Mouse (Mus musculus) E14TG2a.4 (cell line): ENCODE measurements at regions not wholly inside any gene's neighbourhood (a gene's known extent, or its start where the extent isn't known, plus 50 kb on each side); places are given as distances from the start of the nearest gene placed in this dataset.

Experiments
- CTCF ChIP-seq: conservative IDR thresholded peaks from 2 replicates; pipeline ENCODE4 v1.5.1; 2014; ENCODE audit warnings: low read length
- NANOG ChIP-seq: IDR thresholded peaks from 2 replicates; pipeline ENCODE4 v1.6.1; 2014; ENCODE audit warnings: borderline replicate concordance, low read length, mixed read lengths
- POU5F1 ChIP-seq: IDR thresholded peaks from 2 replicates; pipeline ENCODE4 v1.6.1; 2014; ENCODE audit warnings: low read length, borderline replicate concordance

GRCm38 (mm10) chr5:103356500-103356899, 68.5 kb upstream of the Ptpn13 start:
- TF ChIP-seq NANOG = no peak
- TF ChIP-seq CTCF = no peak
- no peak for TF ChIP-seq POU5F1
